Mouse (Mus musculus) heart, postnatal 0 days (tissue): ENCODE measurements around the gene Sez6l2.

Experiments
- CTCF ChIP-seq: IDR thresholded peaks from 2 replicates; pipeline ENCODE4 v1.5.1; 2016; ENCODE audit warnings: antibody characterized with exemption, control low read depth, low read depth
- EP300 ChIP-seq: IDR thresholded peaks from 2 replicates; pipeline ENCODE4 v1.6.1; 2016; ENCODE audit warnings: antibody characterized with exemption, low read depth

GRCm38 (mm10) chr7:126949403-126949792 lies 965 bp upstream of the Sez6l2 start, which contains the start of gene Asphd1:
- TF ChIP-seq CTCF (no peak), EP300 (no peak)
